Mouse (Mus musculus): ENCODE results near the gene Naip5. TPM values are rescaled to one million over a fixed set of nuclear protein-coding genes. Genes with fewer than 3 reads are reported as not detected.
"Not testable (repeated sequence)": the region's sequence is repeated elsewhere in the genome, so short reads cannot be mapped to it uniquely, and the experiment has no call there.

Gene Naip5
- polyA plus RNA-seq, 1 experiment from 2014 or later = 0.53 TPM

DNA sequence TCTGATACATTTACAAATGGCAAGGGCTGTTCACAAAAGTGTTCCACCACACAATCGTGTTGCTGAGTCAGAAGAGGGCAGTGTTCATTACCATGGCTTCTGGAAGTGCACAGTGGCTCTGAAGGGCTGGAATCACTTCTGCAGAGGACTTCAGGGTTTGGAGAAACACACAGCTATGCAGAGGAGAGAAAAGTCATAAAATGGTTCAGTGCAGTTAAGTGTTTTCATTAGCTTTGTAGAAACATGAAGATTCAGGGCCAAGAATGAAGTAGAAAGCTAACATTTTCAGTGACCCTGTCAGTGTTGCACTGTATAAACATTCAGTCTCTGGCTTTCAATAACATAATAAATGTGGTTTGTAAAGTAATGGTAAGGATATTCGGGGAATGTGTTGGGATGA is 79.7 kb downstream of the Naip5 start:
- H3K9ac ChIP-seq (replicated peaks); H3K36me3 ChIP-seq (replicated peaks; ENCODE audit: insufficient read depth, low read length); H3K4me3 ChIP-seq (ENCODE audit: low read depth, low read length); DNase-seq; H3K4me1 ChIP-seq (ENCODE audit: insufficient read depth); ATAC-seq; H3K27ac ChIP-seq (ENCODE audit: low read depth); H3K9me3 ChIP-seq (ENCODE audit: low read length); H3K27me3 ChIP-seq (ENCODE audit: insufficient read depth, low read length); H3K4me2 ChIP-seq (ENCODE audit: low read depth, low read length): not testable (repeated sequence)
- 57% methylated on average over 2 of the region's 2 CpGs for WGBS (ENCODE audit: insufficient replicate concordance)

DNA sequence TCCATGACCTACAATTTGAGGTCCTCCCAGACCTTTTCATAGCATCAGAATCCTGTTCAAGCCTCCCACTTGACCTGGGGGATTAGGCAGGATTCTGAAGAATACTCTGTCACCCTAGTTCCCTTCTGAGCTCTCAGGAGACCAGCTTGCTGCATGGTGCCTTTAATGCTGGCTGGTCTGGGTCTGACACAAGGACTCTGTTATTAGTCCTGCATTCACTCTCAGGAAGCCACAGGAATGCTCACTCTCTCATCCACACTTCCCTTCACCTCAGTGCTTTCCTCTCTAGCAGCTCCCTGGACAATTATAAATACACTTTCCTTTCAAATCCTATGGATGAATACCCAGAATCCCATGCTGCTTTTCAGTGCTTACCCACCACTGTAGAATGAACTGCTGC is 83.7 kb downstream of the Naip5 start:
- not testable (repeated sequence) for DNase-seq; H3K4me2 ChIP-seq (ENCODE audit: low read depth, low read length); H3K9me3 ChIP-seq (ENCODE audit: low read length); H3K27ac ChIP-seq (ENCODE audit: low read depth); H3K27me3 ChIP-seq (ENCODE audit: insufficient read depth, low read length); H3K4me3 ChIP-seq (ENCODE audit: low read depth, low read length); H3K4me1 ChIP-seq (ENCODE audit: insufficient read depth); ATAC-seq; H3K36me3 ChIP-seq (replicated peaks; ENCODE audit: insufficient read depth, low read length); H3K9ac ChIP-seq (replicated peaks)

Other genes with a start within 250 kb of the Naip5 start
- 32.5 and 35.7 TPM in 2 replicates for gene Mccc2, start 230.7 kb downstream of the Naip5 start, polyA plus RNA-seq (2015; fragmentation: Nextera tagmentation; extraction: Ambion mirVana)
- gene Bdp1, start 142.3 kb downstream of the Naip5 start, polyA plus RNA-seq (2015; fragmentation: Nextera tagmentation; extraction: Ambion mirVana) = 7.3 and 9.1 TPM in 2 replicates
- 15.1 and 15.5 TPM in 2 replicates for gene Serf1, start 138.3 kb downstream of the Naip5 start, polyA plus RNA-seq (2015; fragmentation: Nextera tagmentation; extraction: Ambion mirVana)
- 13.0 and 14.6 TPM in 2 replicates for gene Smn1, start 121.5 kb downstream of the Naip5 start, polyA plus RNA-seq (2015; fragmentation: Nextera tagmentation; extraction: Ambion mirVana)
- 1.1 and 1.4 TPM in 2 replicates for gene Naip2, start 44.2 kb downstream of the Naip5 start, polyA plus RNA-seq (2015; fragmentation: Nextera tagmentation; extraction: Ambion mirVana)
- gene Naip6, start 71.4 kb upstream of the Naip5 start, polyA plus RNA-seq (2015; fragmentation: Nextera tagmentation; extraction: Ambion mirVana) = 0.30 and 0.35 TPM in 2 replicates
- gene Naip1, start 206.5 kb upstream of the Naip5 start, polyA plus RNA-seq (2015; fragmentation: Nextera tagmentation; extraction: Ambion mirVana) = 0.04 TPM in 2 replicates
- 13.4 and 14.7 TPM in 2 replicates for gene Gtf2h2, start 246.3 kb upstream of the Naip5 start, polyA plus RNA-seq (2015; fragmentation: Nextera tagmentation; extraction: Ambion mirVana)